Mouse (Mus musculus) spleen, adult 18-20 months (tissue): Measurements from ENCODE around the gene Gm14296.
"Not testable (repeated sequence)": the region's sequence is repeated elsewhere in the genome, so short reads cannot be mapped to it uniquely, and the experiment has no call there.

Experiments
- DNase-seq, 2 experiments: peaks; one replicate each; pipeline ENCODE4 v3.0.0; 2022; ENCODE audit warnings: mixed read lengths in 2 of 2

Gene Gm14296

GRCm38 (mm10) chr2:176927709-176928108 lies at the start of gene Gm14296:
Gm14296 (minus strand) TSS chr2:176927809.
- not testable (repeated sequence) for DNase-seq

DNA sequence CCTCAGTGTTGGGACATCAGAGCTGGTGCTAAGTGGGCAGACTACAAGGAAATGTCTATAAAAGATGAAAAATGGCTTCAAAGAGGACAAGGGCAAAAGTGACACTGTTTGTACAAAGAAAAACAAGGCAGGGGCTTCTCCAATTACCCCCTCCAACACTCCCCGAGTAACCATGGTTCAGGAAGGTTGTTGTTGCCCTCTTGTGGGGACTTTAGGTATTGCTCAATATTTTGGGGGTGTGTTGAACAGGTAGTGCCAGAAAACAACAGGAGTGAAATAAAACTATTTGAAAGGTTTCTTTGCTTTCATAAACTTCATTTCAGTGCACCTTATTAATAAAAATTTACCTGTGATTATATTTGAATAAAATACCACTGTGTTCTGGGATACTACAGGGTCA lies 22.1 kb downstream of the Gm14296 start:
- DNase-seq = not testable (repeated sequence)
